Mouse (Mus musculus): ENCODE data around the gene Nphs1.

The Nphs1 gene

DNA sequence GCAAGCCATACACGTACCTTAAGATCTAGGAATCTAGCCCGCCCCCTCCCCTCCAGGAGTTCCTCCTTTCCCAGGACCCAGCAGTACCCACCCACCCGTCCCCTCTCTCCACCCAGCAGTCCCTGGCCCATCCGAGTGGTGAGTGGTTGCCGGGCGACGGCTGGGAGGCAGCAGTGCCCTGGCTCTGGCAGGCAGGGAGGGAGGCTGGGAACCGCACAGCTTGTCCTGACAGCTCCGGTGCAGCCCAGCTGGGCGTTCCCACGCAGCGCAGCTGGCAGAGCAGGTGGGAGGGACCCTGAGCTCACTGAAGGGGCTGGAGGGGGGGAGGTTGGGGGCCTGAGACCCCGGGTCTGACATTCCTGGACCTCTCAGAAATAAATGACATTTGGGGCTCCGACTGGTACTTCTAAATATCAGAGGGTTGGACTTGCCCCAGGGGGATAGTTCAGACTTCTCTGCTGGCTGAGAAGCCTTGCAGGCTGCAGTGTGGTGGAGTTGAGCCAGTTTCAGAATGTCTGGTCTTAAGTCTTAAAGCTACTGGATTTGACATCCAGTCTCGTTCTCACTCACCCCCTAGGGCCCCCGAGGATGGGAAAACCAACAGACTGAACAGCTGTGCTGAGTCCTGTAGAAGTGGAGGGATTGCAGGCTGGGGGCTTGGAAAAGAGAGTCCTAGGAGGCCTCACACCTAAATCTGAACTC is at the start of gene Nphs1, which contains the start of gene Kirrel2:
Gene Nphs1 (plus strand): TSS at position 687 of the 702 bp plus-strand sequence.
Gene Kirrel2 (minus strand): TSS at position 62 of the 702 bp plus-strand sequence.
- DNase-seq (ENCODE audit: low read depth, low spot score) = no peak

- no peak for DNase-seq (ENCODE audit: low read depth, low spot score)
Measured at GRCm38 (mm10) chr7:30408639-30409038, 49.5 kb upstream of the Nphs1 start.

DNA sequence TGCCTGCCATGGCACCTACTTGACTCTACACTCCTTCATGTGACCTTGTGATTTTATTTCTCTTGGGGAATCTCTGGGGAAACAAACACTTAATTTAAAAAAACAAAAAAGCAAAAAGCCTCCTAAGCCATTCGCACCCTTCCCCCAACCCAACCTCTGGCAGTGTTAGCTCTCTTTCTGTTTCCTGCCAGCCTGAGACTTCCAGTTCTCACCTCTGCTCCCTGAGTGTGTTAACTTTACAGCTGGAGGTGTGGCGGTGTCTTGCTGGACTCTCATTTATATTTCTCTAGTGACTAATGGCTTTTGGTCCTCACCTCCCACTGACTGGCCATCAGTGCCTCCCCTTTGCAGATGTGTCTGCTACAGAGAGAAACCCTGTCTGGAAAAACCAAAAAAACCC is 48.3 kb upstream of the Nphs1 start:
- DNase-seq (ENCODE audit: low read depth, low spot score) = no peak

GRCm38 (mm10) chr7:30411023-30411422 is 47.1 kb upstream of the Nphs1 start:
- no peak for DNase-seq (ENCODE audit: low read depth, low spot score)

DNA sequence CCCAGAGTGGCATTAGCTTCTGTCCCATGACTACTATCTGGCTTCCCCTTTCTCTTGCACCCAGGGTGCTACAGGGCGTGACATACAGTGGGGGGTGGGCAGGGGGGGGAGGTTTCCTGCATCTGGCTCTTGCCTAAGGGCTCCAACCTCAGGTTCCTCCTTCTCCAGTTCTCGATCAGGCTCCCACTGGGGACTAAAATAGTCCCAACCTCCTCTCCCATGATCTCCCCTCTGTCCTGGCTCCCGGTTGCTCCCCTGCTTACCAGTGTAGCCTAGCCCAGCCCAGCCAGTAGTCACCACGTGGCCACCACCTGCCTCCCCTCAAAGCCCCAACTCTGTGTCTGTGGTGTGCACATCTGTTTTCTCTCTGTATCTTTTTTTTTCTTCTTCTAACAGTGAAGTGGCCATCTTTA is 45.4 kb upstream of the Nphs1 start:
- DNase-seq (ENCODE audit: low read depth, low spot score) = no peak

DNA sequence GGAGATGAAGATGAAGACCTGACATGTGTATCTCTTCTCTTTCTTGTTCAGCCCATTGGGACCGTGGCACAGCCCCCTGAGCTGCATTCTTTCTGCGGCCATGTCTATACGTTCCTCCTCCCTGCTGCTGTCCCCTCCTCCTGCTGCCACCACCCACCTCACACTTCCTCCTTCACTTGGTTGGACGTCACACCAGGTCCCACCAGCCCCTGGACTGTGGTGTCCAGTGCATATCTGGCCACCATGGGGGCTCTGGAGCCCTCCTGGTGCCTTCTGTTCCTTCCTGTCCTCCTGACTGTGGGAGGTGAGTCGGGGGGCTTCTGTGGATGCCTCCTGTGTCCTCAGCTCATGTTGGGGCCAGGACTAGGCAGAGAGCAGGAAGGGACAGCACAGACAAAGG is 44.5 kb upstream of the Nphs1 start, which contains the start of gene Tyrobp:
Gene Tyrobp (plus strand): TSS at position 165 of the 400 bp plus-strand sequence.
- no peak for DNase-seq (ENCODE audit: low read depth, low spot score)

- no peak for DNase-seq (ENCODE audit: low read depth, low spot score)
Measured at GRCm38 (mm10) chr7:30417856-30418255, 40.3 kb upstream of the Nphs1 start.

DNA sequence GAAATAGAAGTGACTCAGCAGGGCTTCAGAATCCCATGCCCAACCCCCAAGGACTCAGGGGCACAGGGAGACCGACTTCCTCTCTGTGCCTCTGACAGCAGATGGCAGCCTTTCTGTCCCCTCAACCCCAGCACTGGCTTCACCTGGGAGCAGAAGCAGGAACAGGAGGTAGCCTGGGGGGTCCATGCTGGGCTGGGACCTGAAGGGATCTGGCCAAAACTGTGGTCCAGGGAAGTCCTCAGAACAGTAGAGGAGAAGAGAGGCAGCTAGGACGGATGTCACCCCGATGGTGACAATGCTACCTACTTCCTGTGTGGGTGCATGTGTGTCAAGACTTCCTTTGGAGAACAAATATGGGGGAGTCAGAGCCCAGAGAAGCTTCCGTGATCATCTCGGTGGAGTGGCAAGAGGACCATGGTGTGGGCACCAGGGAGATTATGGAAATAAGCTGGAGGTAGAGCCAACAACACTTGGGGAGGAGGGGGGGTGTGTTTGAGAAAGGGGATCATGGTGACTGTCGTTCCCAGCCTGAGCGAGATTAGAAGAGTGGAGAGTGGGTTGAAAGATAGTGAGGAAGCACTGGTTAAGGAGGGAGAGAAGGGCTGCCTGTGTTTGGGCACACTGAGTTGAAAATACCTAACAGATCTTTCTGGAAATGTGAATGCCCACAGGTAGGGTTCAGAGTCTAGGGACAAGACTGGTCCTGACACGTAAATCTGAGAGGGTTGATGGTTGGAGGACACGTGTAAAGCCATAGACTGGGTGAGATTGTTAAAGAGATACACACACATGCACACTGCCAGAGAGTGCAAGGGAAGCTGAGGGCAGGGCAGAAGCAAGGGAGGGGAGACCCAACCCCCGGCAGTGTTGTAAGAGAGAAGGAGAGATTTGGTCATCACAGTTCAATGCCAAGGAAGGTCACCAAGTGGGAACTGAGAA is 38.3 kb upstream of the Nphs1 start, which contains the start of gene Hcst:
Gene Hcst (minus strand): TSS at position 294 of the 939 bp plus-strand sequence.
- no peak for DNase-seq (ENCODE audit: low read depth, low spot score)

GRCm38 (mm10) chr7:30420673-30421072 is 37.4 kb upstream of the Nphs1 start:
- DNase-seq (ENCODE audit: low read depth, low spot score) = no peak

DNA sequence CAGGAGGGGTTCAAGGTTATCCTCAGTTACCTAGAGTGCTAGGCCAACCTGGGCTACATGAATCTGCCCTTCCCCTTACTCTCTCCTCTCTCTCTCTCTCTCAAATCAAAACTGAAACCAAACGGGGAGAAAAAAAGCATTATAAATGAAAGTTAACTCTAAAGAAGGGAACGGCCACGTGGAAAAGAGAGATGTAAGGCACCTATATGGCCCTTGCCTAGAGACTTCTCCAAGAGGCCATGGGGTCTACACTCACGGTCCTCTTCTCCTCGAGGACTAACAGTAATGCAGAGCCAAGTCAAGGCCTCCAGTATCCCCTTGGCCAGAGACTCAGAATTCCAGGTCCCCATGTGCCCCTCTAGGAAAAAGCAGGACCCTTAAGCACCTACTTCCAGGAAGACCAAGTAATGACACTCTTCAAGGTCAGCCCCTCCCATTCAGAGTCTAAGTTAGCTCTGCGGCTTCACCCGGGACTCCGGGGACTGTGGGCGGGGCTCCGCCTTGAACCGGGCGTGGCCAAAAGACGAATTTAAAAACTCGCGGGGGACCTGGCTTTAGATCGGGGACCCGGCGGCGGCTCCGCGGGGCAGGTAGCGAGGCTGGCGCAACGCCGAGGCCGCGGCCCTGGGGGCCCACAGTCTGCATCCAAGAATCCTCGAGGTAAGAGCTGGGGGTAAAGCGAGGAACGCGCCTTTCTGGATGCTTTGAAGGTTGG is 36.8 kb upstream of the Nphs1 start, which contains the start of gene Nfkbid:
Gene Nfkbid (plus strand): TSS at position 558 of the 715 bp plus-strand sequence.
- no peak for DNase-seq (ENCODE audit: low read depth, low spot score)

- DNase-seq (ENCODE audit: low read depth, low spot score) = peak; percentile 83
Measured at GRCm38 (mm10) chr7:30421890-30422435, 36.2 kb upstream of the Nphs1 start.

DNA sequence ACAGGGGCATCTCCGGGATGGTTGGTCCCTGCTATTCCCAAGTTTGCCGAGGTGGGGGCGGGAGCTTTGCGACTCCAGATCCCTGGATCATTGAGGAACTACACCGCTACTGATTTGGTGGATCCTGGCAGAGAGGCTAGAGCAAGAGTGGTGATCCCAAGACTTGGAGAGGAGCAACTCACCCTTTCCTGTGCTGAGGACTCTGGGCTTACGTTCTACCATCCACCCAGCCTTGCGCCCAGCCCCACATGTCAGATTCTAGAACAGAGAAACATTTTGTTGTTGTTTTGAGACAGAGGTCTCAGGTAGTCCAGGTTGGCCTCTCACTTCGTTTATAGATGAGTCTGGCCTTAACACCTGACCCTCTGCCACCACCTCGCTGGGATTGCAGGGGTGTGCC is 35.6 kb upstream of the Nphs1 start:
- no peak for DNase-seq (ENCODE audit: low read depth, low spot score)

- DNase-seq (ENCODE audit: low read depth, low spot score) = no peak
Measured at GRCm38 (mm10) chr7:30423071-30423641, 35.0 kb upstream of the Nphs1 start.

DNA sequence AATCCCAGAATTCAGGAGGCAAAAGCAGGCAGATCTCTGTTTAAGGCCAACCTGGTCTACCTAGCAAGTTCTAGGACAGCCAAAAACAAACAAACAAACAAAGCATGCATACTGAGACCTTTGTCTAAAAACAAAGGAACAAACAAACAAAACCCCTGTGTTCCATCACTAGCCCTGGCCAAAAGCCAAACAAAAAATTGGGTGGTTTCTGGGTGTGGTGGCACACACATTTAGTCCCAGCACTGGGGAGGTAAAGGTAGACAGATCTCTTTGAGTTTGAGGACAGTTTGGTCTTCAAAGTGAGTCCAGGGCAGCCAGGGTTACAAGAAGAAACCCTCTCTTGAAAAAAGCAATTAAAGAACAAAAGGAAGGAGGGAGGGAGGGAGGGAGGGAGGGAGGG is 28.8 kb upstream of the Nphs1 start:
- DNase-seq (ENCODE audit: low read depth, low spot score) = no peak

- no peak for DNase-seq (ENCODE audit: low read depth, low spot score)
Measured at GRCm38 (mm10) chr7:30430191-30430590, 27.9 kb upstream of the Nphs1 start.

DNA sequence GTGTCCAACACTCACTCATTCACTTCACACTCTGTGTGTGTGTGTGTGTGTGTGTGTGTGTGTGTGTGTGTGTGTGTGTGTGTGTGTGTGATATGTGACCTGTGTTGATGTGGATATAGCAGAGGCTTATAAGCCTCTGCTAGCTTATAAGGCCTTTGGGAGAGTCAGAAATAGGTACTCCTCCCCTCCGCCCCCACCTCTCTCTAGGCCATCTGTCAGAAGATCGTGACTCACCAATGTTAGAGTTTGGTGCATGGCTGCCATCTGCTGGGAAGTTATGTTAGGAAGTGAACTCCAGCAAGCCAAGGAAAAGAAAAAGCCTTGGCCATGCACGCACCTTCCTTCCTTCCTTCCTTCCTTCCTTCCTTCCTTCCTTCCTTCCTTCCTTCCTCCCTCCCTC is 26.3 kb upstream of the Nphs1 start:
- peak; percentile 81 for DNase-seq (ENCODE audit: low read depth, low spot score)

GRCm38 (mm10) chr7:30434238-30434637 is 23.9 kb upstream of the Nphs1 start:
- no peak for DNase-seq (ENCODE audit: low read depth, low spot score)

DNA sequence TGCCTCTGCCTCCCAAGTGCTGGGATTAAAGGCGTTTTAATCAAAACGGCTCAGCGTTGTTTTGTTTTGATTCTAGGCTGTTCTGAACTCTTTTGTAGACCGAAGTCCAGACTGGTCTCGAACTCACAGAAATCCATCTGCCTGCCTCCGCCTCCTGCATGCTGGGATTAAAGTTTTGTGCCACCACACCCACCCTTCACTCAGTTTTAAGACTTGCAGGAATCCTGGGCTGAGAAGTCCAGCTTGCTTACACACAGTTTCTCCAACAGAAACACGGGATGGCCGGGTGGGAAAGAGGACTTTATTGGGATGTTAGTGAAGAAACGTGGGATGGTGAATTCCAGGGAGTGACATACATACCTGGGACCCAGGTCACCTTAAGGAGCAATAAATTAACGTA is 23.4 kb upstream of the Nphs1 start:
- DNase-seq (ENCODE audit: low read depth, low spot score) = no peak

DNA sequence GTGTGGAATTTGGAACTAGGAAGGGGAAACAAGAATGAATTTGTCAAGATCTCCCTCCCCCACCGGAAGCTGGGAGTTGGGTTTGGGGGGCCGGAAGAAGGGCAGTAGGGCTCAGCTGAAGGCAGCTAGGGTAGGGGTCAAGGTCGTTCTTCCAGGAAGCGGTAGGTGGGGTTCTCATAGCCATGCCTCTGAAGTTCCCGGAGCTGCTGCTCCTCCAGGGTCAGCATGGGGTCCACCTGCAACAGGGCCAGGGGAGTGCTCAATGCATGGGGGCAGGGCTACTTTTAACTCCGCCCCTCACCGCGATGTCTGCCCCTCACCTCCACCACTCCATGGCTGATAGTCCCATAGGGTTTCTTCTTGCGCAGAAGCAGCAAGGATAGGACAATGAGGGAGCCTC is 23.0 kb upstream of the Nphs1 start:
- DNase-seq (ENCODE audit: low read depth, low spot score) = no peak

DNA sequence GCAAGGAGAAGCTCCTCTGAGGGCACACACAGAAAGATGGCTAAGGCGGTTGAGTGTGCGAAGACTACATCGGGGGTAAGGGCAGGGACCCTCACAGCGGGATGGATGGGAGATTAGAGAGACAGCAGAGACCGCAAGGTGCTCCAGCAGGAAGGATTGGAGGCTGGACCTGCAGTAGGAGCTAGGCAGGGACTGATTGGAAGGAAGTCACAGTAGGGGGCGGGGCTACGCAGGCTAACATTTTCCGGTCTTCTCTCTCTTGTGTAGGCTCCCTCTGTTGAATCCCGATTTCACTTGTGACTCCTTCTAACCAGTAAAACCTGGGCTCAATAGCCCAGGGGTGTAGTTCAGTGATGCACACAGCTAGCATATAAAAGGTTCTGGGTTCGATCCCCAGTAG is 21.2 kb upstream of the Nphs1 start:
- DNase-seq (ENCODE audit: low read depth, low spot score) = no peak

DNA sequence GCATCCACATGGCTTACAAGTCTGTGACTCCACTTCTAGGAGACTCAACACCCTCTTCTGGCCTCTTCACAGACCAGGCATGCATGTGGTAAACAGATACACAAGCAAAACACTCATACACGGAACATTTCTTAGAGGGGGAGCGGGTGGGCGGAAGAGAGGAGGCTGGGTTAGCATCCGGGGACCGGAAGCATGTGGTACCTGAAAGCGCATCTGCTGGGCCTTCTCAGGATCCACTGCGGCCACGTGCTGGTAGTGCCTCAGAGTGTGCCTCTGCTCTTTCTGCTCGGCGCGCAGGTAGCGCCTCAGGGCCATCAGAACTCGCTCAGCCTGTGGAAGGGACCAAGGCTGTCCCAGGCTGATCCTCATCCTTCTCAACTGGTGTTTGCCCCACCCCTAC is 18.4 kb upstream of the Nphs1 start:
- no peak for DNase-seq (ENCODE audit: low read depth, low spot score)

Measured in retina, postnatal 7 days (tissue).